Mouse (Mus musculus) lung, postnatal 36 days (tissue): ENCODE data around the gene Ola1.
A peak's percentile ranks its signal among the peaks of the same experiment; 100 is the strongest.

ENCODE experiments used
- DNase-seq: peaks from one replicate; pipeline ENCODE4 v3.0.0; 2022; ENCODE audit warnings: mixed read lengths

Ola1 gene

GRCm38 (mm10) chr2:73063911-73064619 is 154.7 kb downstream of the Ola1 start:
- no peak for DNase-seq

- no peak for DNase-seq
Observed at GRCm38 (mm10) chr2:73060259-73060585, 158.5 kb downstream of the Ola1 start.

GRCm38 (mm10) chr2:73059550-73060258 is 159.0 kb downstream of the Ola1 start:
- peak; percentile 82 for DNase-seq

- DNase-seq = no peak
Observed at GRCm38 (mm10) chr2:73058344-73058743, 160.4 kb downstream of the Ola1 start.

GRCm38 (mm10) chr2:73057589-73057988 is 161.1 kb downstream of the Ola1 start:
- DNase-seq = no peak

GRCm38 (mm10) chr2:73056090-73056956 is 162.4 kb downstream of the Ola1 start:
- peak; percentile 53 for DNase-seq

- DNase-seq = peak; percentile 76
Observed at GRCm38 (mm10) chr2:73053791-73054490, 164.8 kb downstream of the Ola1 start.

GRCm38 (mm10) chr2:73050401-73050800 is 168.3 kb downstream of the Ola1 start:
- DNase-seq = no peak

GRCm38 (mm10) chr2:73049977-73050376 is 168.7 kb downstream of the Ola1 start:
- no peak for DNase-seq

GRCm38 (mm10) chr2:73049001-73049684 is 169.6 kb downstream of the Ola1 start:
- peak; percentile 66 for DNase-seq

- DNase-seq = peak; percentile 82
Observed at GRCm38 (mm10) chr2:73047061-73047741, 171.5 kb downstream of the Ola1 start.

GRCm38 (mm10) chr2:73046576-73046975 is 172.1 kb downstream of the Ola1 start:
- peak; percentile 53 for DNase-seq

GRCm38 (mm10) chr2:73045505-73045904 is 173.2 kb downstream of the Ola1 start:
- no peak for DNase-seq
